Mouse (Mus musculus): ENCODE results near the gene Ighmbp2. TPM values are rescaled to one million over a fixed set of nuclear protein-coding genes. Genes with fewer than 3 reads are reported as not detected.

The Ighmbp2 gene
- polyA plus RNA-seq, 1 experiment from 2014 or later: 2.5 TPM

DNA sequence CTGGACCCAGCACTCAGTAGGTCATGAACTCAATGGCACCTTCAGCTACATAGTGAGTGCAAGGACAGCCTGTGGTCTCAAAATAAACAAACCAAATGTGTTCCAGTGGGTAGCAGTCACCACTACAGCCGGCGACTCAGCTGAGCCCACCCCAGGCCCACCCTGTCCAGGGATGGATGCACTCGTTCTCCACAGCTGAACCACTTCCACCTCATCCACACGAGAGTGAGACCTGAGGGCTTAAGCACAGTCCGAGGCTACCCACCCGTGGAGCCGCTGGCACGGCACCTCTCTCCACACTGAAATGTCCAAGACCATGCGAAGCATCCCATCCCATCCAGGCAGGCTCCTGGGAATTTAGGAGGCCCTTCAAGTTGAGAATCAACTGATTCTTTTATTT is 13.5 kb downstream of the Ighmbp2 start:
- Histone ChIP-seq H3K4me1 (ENCODE audit: control insufficient read depth, low read depth, low read length) (no peaks in the 10 kb centered on the region), H3K27me3 (ENCODE audit: control insufficient read depth, insufficient read depth, low read depth, low read length) (no peaks in the 10 kb centered on the region), H3K9ac (ENCODE audit: low read depth, low read length) (no peak overlapping the region), H3K4me3 (ENCODE audit: low read depth, low read length) (no peak overlapping the region), H3K27ac (ENCODE audit: low read length) (no peak overlapping the region), H3K4me2 (ENCODE audit: low read depth, low read length) (no peak overlapping the region), H3K9me3 (replicated peaks; ENCODE audit: control insufficient read depth, low read length) (no peaks in the 10 kb centered on the region), H3K36me3 (ENCODE audit: control insufficient read depth, insufficient read depth) (peaks cover 13% of the 10 kb centered on the region)
- ATAC-seq (ENCODE audit: low read depth): no peak
- 71% methylated on average over 9 of the region's 9 CpGs for WGBS (ENCODE audit: insufficient replicate concordance)

- Histone ChIP-seq H3K27me3 (ENCODE audit: control insufficient read depth, insufficient read depth, low read depth, low read length) (no peaks in the 10 kb centered on the region), H3K4me1 (ENCODE audit: control insufficient read depth, low read depth, low read length) (no peaks in the 10 kb centered on the region), H3K27ac (ENCODE audit: low read length) (no peak overlapping the region), H3K4me2 (ENCODE audit: low read depth, low read length) (no peak overlapping the region), H3K36me3 (ENCODE audit: control insufficient read depth, insufficient read depth) (peaks cover 13% of the 10 kb centered on the region), H3K9me3 (replicated peaks; ENCODE audit: control insufficient read depth, low read length) (no peaks in the 10 kb centered on the region), H3K4me3 (ENCODE audit: low read depth, low read length) (no peak overlapping the region), H3K9ac (ENCODE audit: low read depth, low read length) (no peak overlapping the region)
- 77% methylated on average over 17 of the region's 17 CpGs for WGBS (ENCODE audit: insufficient replicate concordance)
- no peak for ATAC-seq (ENCODE audit: low read depth)
Observed at GRCm38 (mm10) chr19:3268218-3268980, 14.4 kb downstream of the Ighmbp2 start.

DNA sequence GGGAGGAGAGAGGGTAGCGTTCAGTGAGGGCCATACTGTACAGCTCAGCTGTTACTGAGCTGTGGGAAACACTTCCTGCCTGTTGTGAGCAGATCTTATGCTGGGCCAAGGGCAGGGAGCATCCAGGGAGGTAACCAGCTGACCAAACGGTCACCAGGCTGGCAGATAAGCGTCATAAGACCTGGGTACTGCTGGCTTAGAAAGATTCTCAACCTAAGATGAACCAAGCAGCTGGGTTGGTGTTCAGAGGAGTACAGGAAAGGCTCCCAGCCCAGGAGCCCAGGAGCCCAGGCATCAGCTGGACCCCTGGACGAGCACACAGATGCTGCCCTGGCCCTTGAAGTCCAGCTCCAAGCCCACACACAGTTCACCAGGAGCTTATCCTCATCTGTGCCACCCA is 15.5 kb downstream of the Ighmbp2 start:
- no peaks in the 10 kb centered on the region for H3K27me3 ChIP-seq (ENCODE audit: control insufficient read depth, insufficient read depth, low read depth, low read length)
- whole genome bisulfite sequencing (ENCODE audit: insufficient replicate concordance): 70% methylated on average over 4 of the region's 4 CpGs
- no peak for ATAC-seq (ENCODE audit: low read depth)
- peaks cover 9% of the 10 kb centered on the region for H3K36me3 ChIP-seq (ENCODE audit: control insufficient read depth, insufficient read depth)
- no peak overlapping the region for H3K4me3 ChIP-seq (ENCODE audit: low read depth, low read length)
- H3K4me1 ChIP-seq (ENCODE audit: control insufficient read depth, low read depth, low read length): no peaks in the 10 kb centered on the region
- H3K9ac ChIP-seq (ENCODE audit: low read depth, low read length): no peak overlapping the region
- no peak overlapping the region for H3K4me2 ChIP-seq (ENCODE audit: low read depth, low read length)
- H3K27ac ChIP-seq (ENCODE audit: low read length): no peak overlapping the region
- H3K9me3 ChIP-seq (replicated peaks; ENCODE audit: control insufficient read depth, low read length): no peaks in the 10 kb centered on the region

DNA sequence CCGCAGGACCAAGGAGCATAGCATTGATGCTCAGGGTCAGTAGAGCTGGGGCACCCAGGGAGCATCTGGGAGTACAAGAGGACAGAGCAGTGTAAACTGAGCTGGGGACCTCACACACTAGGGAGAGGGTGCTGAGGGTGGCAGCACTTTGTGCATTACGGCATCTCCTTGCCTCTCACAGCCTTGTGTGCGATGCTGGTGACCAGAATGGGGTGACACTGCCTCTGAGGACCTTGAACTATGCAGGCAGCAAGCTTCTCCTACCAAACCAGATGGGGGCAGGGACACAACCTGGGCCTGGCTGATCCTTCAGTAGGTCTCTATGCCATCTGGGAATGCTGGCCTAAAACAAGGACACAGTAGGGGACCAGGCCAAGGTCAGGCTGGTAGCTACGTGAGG is 16.1 kb downstream of the Ighmbp2 start:
- Histone ChIP-seq H3K36me3 (ENCODE audit: control insufficient read depth, insufficient read depth) (peaks cover 9% of the 10 kb centered on the region), H3K4me1 (ENCODE audit: control insufficient read depth, low read depth, low read length) (no peaks in the 10 kb centered on the region), H3K9ac (ENCODE audit: low read depth, low read length) (no peak overlapping the region), H3K27me3 (ENCODE audit: control insufficient read depth, insufficient read depth, low read depth, low read length) (no peaks in the 10 kb centered on the region), H3K27ac (ENCODE audit: low read length) (no peak overlapping the region), H3K4me3 (ENCODE audit: low read depth, low read length) (no peak overlapping the region), H3K4me2 (ENCODE audit: low read depth, low read length) (no peak overlapping the region), H3K9me3 (replicated peaks; ENCODE audit: control insufficient read depth, low read length) (no peaks in the 10 kb centered on the region)
- WGBS (ENCODE audit: insufficient replicate concordance): 83% methylated on average over 4 of the region's 4 CpGs
- ATAC-seq (ENCODE audit: low read depth): no peak

- no peak overlapping the region for H3K4me2 ChIP-seq (ENCODE audit: low read depth, low read length)
- no peak overlapping the region for H3K4me3 ChIP-seq (ENCODE audit: low read depth, low read length)
- no peak for ATAC-seq (ENCODE audit: low read depth)
- H3K27ac ChIP-seq (ENCODE audit: low read length): no peak overlapping the region
- H3K9ac ChIP-seq (ENCODE audit: low read depth, low read length): no peak overlapping the region
- no peaks in the 10 kb centered on the region for H3K4me1 ChIP-seq (ENCODE audit: control insufficient read depth, low read depth, low read length)
- H3K36me3 ChIP-seq (ENCODE audit: control insufficient read depth, insufficient read depth): peaks cover 9% of the 10 kb centered on the region
- H3K27me3 ChIP-seq (ENCODE audit: control insufficient read depth, insufficient read depth, low read depth, low read length): no peaks in the 10 kb centered on the region
- 61% methylated on average over 5 of the region's 5 CpGs for WGBS (ENCODE audit: insufficient replicate concordance)
- no peaks in the 10 kb centered on the region for H3K9me3 ChIP-seq (replicated peaks; ENCODE audit: control insufficient read depth, low read length)
Observed at GRCm38 (mm10) chr19:3266136-3266535, 16.7 kb downstream of the Ighmbp2 start.

GRCm38 (mm10) chr19:3265180-3265579 is 17.6 kb downstream of the Ighmbp2 start:
- WGBS (ENCODE audit: insufficient replicate concordance): 75% methylated on average over 9 of the region's 9 CpGs
- Histone ChIP-seq H3K9me3 (replicated peaks; ENCODE audit: control insufficient read depth, low read length) (no peaks in the 10 kb centered on the region), H3K4me2 (ENCODE audit: low read depth, low read length) (no peak overlapping the region), H3K9ac (ENCODE audit: low read depth, low read length) (no peak overlapping the region), H3K27me3 (ENCODE audit: control insufficient read depth, insufficient read depth, low read depth, low read length) (no peaks in the 10 kb centered on the region), H3K4me1 (ENCODE audit: control insufficient read depth, low read depth, low read length) (no peaks in the 10 kb centered on the region), H3K4me3 (ENCODE audit: low read depth, low read length) (no peak overlapping the region), H3K36me3 (ENCODE audit: control insufficient read depth, insufficient read depth) (peaks cover 9% of the 10 kb centered on the region), H3K27ac (ENCODE audit: low read length) (no peak overlapping the region)
- ATAC-seq (ENCODE audit: low read depth): no peak

DNA sequence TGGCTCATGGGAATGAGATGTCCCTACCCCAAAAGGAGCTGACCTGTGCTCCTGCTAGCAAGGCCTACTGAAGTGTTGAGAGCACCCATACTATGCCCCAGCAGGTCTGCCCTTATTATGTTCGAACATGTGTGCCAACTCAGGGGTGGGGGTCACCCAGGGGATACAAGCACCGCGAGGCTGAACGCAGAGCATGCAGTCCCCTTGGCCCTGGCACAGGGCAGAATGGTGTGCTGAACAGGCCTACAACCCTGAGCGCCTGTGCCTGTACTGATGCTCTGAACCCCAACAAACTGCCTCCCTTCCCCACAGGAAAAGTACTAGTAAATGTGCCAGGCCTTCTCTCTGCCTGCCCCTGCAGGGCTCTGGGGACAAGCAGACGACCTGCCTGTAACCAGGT is 18.5 kb downstream of the Ighmbp2 start:
- Histone ChIP-seq H3K9me3 (replicated peaks; ENCODE audit: control insufficient read depth, low read length) (no peaks in the 10 kb centered on the region), H3K4me2 (ENCODE audit: low read depth, low read length) (no peak overlapping the region), H3K4me1 (ENCODE audit: control insufficient read depth, low read depth, low read length) (no peaks in the 10 kb centered on the region), H3K27ac (ENCODE audit: low read length) (no peak overlapping the region), H3K4me3 (ENCODE audit: low read depth, low read length) (no peak overlapping the region), H3K36me3 (ENCODE audit: control insufficient read depth, insufficient read depth) (peaks cover 9% of the 10 kb centered on the region), H3K27me3 (ENCODE audit: control insufficient read depth, insufficient read depth, low read depth, low read length) (no peaks in the 10 kb centered on the region), H3K9ac (ENCODE audit: low read depth, low read length) (no peak overlapping the region)
- no peak for ATAC-seq (ENCODE audit: low read depth)
- 72% methylated on average over 6 of the region's 6 CpGs for WGBS (ENCODE audit: insufficient replicate concordance)

GRCm38 (mm10) chr19:3261764-3262525 is 20.9 kb downstream of the Ighmbp2 start:
- no peaks in the 10 kb centered on the region for H3K9me3 ChIP-seq (replicated peaks; ENCODE audit: control insufficient read depth, low read length)
- 72% methylated on average over 12 of the region's 12 CpGs for WGBS (ENCODE audit: insufficient replicate concordance)

DNA sequence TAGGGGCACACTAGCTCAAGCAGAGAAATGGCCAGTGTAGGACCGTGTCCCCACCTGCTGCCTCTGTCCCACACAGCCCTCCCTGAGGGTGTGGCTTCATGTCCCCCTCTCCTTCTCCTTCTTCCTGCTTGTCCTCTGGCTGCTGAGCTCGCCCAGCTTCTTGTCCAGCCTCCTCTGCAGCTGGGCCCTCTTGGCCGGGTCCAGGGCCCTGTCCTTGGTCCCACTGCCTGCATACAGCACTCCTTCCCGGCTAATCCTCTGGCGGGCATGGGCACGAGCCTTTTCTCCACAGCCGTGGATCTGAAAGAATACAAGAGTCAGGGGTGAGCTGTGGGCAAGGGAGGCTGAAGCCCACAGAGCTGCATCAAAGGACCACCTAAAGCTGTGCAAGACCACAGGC is 21.5 kb downstream of the Ighmbp2 start:
- Histone ChIP-seq H3K36me3 (ENCODE audit: control insufficient read depth, insufficient read depth) (no peaks in the 10 kb centered on the region; the same call in 1 of the 2 replicates), H3K4me2 (ENCODE audit: low read depth, low read length) (no peak overlapping the region), H3K27me3 (ENCODE audit: control insufficient read depth, insufficient read depth, low read depth, low read length) (no peaks in the 10 kb centered on the region), H3K4me1 (ENCODE audit: control insufficient read depth, low read depth, low read length) (no peaks in the 10 kb centered on the region), H3K9me3 (replicated peaks; ENCODE audit: control insufficient read depth, low read length) (no peaks in the 10 kb centered on the region), H3K27ac (ENCODE audit: low read length) (no peak overlapping the region), H3K4me3 (ENCODE audit: low read depth, low read length) (no peak overlapping the region), H3K9ac (ENCODE audit: low read depth, low read length) (no peak overlapping the region)
- no peak for ATAC-seq (ENCODE audit: low read depth)
- 68% methylated on average over 7 of the region's 7 CpGs for WGBS (ENCODE audit: insufficient replicate concordance)

More at GRCm38 (mm10) chr19:3261764-3262525, 20.9 kb downstream of the Ighmbp2 start:
- ATAC-seq (ENCODE audit: low read depth): no peak
- Histone ChIP-seq H3K9ac (ENCODE audit: low read depth, low read length) (no peak overlapping the region), H3K27me3 (ENCODE audit: control insufficient read depth, insufficient read depth, low read depth, low read length) (no peaks in the 10 kb centered on the region), H3K4me3 (ENCODE audit: low read depth, low read length) (no peak overlapping the region), H3K4me2 (ENCODE audit: low read depth, low read length) (no peak overlapping the region), H3K27ac (ENCODE audit: low read length) (no peak overlapping the region), H3K4me1 (ENCODE audit: control insufficient read depth, low read depth, low read length) (no peaks in the 10 kb centered on the region), H3K36me3 (ENCODE audit: control insufficient read depth, insufficient read depth) (peaks cover under 1% of the 10 kb centered on the region; the same call in 1 of the 2 replicates)
